Comparison of ENCODE assay signal across 8 mouse cellular contexts in genomic region chr9:108577934-108578544, GRCm38 (mm10). TPM values are rescaled to one million over a fixed set of nuclear protein-coding genes. Genes with fewer than 3 reads are reported as not detected.
DNase-seq lines count a peak whose midpoint lies in the region; ATAC-seq and TF ChIP-seq lines count a peak whose summit lies in the region.

No protein-coding gene starts in this region.

- no peak; the same call in none of the 2 replicates for ATAC-seq in forebrain, embryonic 11.5 days (replicated peaks; ENCODE audit: low FRiP score)
- peak; percentile 71 for ATAC-seq in hindbrain, embryonic 11.5 days (ENCODE audit: low FRiP score)
- no peak for ATAC-seq in liver, embryonic 13.5 days (ENCODE audit: low read depth)
- ATAC-seq in neural tube, embryonic 13.5 days (ENCODE audit: low read depth), result no peak; the same call in 1 of the 2 replicates

- DNase-seq in ovary, postnatal 14 days (ENCODE audit: low spot score), result peak; percentile 44
- DNase-seq in ovary, postnatal 10 days (ENCODE audit: low spot score), result no peak
- DNase-seq in forebrain, embryonic 11.5 days (ENCODE audit: low spot score), result no peak
- DNase-seq in hindbrain, embryonic 11.5 days (ENCODE audit: low spot score), result peak; percentile 61
- DNase-seq in liver, embryonic 13.5 days, result peak; percentile 48
- DNase-seq in ovary, postnatal 36 days (ENCODE audit: low spot score), result no peak

- H3K9me3 ChIP-seq in forebrain, embryonic 11.5 days (ENCODE audit: control insufficient read depth, low read length), result no peaks in the 10 kb centered on the region
- H3K9me3 ChIP-seq in hindbrain, embryonic 11.5 days (ENCODE audit: control insufficient read depth, low read length), result no peaks in the 10 kb centered on the region
- no peaks in the 10 kb centered on the region for H3K9me3 ChIP-seq in liver, embryonic 13.5 days (replicated peaks)
- no peaks in the 10 kb centered on the region for H3K9me3 ChIP-seq in neural tube, embryonic 13.5 days

- WGBS in forebrain, embryonic 11.5 days, result 0% methylated on average over 24 of the region's 24 CpGs
- 0% methylated on average over 24 of the region's 24 CpGs for WGBS in hindbrain, embryonic 11.5 days
- 1% methylated on average over 24 of the region's 24 CpGs for WGBS in liver, embryonic 13.5 days (ENCODE audit: insufficient replicate concordance)
- under 1% methylated on average over 24 of the region's 24 CpGs for WGBS in neural tube, embryonic 13.5 days

- peak overlapping the region; percentile 87 for H3K9ac ChIP-seq in forebrain, embryonic 11.5 days (ENCODE audit: low read length)
- H3K9ac ChIP-seq in hindbrain, embryonic 11.5 days (ENCODE audit: low read depth, low read length), result peak overlapping the region; percentile 84
- peak overlapping the region; percentile 83 for H3K9ac ChIP-seq in liver, embryonic 13.5 days
- peak overlapping the region; percentile 99 for H3K9ac ChIP-seq in neural tube, embryonic 13.5 days

- no peaks in the 10 kb centered on the region for H3K27me3 ChIP-seq in forebrain, embryonic 11.5 days (ENCODE audit: control insufficient read depth, insufficient read depth, low read length)
- no peaks in the 10 kb centered on the region for H3K27me3 ChIP-seq in hindbrain, embryonic 11.5 days (ENCODE audit: control insufficient read depth, insufficient read depth, low read length)
- H3K27me3 ChIP-seq in liver, embryonic 13.5 days, result no peaks in the 10 kb centered on the region
- no peaks in the 10 kb centered on the region for H3K27me3 ChIP-seq in neural tube, embryonic 13.5 days

- no peak for TF ChIP-seq CTCF in bone marrow macrophage, adult 2 months (IDR thresholded peaks at IDR 0.05; ENCODE audit: low read depth, low read length)

- no peak overlapping the region for H3K27ac ChIP-seq in bone marrow macrophage, adult 2 months (ENCODE audit: insufficient read depth, low read depth, low read length)
- H3K27ac ChIP-seq in forebrain, embryonic 11.5 days (ENCODE audit: low read depth, low read length), result peak overlapping the region; percentile 97
- peak overlapping the region; percentile 95 for H3K27ac ChIP-seq in hindbrain, embryonic 11.5 days (ENCODE audit: low read depth, low read length)
- peak overlapping the region; percentile 80 for H3K27ac ChIP-seq in liver, embryonic 13.5 days
- H3K27ac ChIP-seq in neural tube, embryonic 13.5 days (replicated peaks), result peak overlapping the region; percentile 98

- H3K4me2 ChIP-seq in forebrain, embryonic 11.5 days (ENCODE audit: low read depth, low read length, severe bottlenecking), result peak overlapping the region; percentile 62
- H3K4me2 ChIP-seq in hindbrain, embryonic 11.5 days (replicated peaks; ENCODE audit: low read depth, low read length), result peak overlapping the region; percentile 71
- peak overlapping the region; percentile 88 for H3K4me2 ChIP-seq in liver, embryonic 13.5 days
- H3K4me2 ChIP-seq in neural tube, embryonic 13.5 days, result peak overlapping the region; percentile 95

- H3K4me3 ChIP-seq in bone marrow macrophage, adult 2 months (ENCODE audit: insufficient read depth, low read length), result peak overlapping the region; percentile 68
- peak overlapping the region; percentile 85 for H3K4me3 ChIP-seq in forebrain, embryonic 11.5 days (ENCODE audit: low read depth, low read length)
- H3K4me3 ChIP-seq in hindbrain, embryonic 11.5 days (ENCODE audit: low read depth, low read length), result peak overlapping the region; percentile 82
- peak overlapping the region; percentile 75 for H3K4me3 ChIP-seq in liver, embryonic 13.5 days (replicated peaks)
- H3K4me3 ChIP-seq in neural tube, embryonic 13.5 days, result peak overlapping the region; percentile 78

- peaks cover 8% of the 10 kb centered on the region; the same call in 1 of the 2 replicates for H3K36me3 ChIP-seq in forebrain, embryonic 11.5 days (ENCODE audit: control insufficient read depth, insufficient read depth, low read length)
- H3K36me3 ChIP-seq in hindbrain, embryonic 11.5 days (ENCODE audit: control insufficient read depth, insufficient read depth, low read length), result peaks cover 5% of the 10 kb centered on the region
- H3K36me3 ChIP-seq in liver, embryonic 13.5 days, result peaks cover 30% of the 10 kb centered on the region
- H3K36me3 ChIP-seq in neural tube, embryonic 13.5 days, result peaks cover 62% of the 10 kb centered on the region

- TF ChIP-seq POLR2A in bone marrow macrophage, adult 2 months (IDR thresholded peaks at IDR 0.05; ENCODE audit: borderline replicate concordance, low read depth, low read length), result no peak

- H3K4me1 ChIP-seq in bone marrow macrophage, adult 2 months (ENCODE audit: control insufficient read depth, insufficient read depth, low read length), result peaks cover 5% of the 10 kb centered on the region
- peaks cover 29% of the 10 kb centered on the region for H3K4me1 ChIP-seq in forebrain, embryonic 11.5 days (replicated peaks; ENCODE audit: control insufficient read depth, insufficient read depth, low read length)
- H3K4me1 ChIP-seq in hindbrain, embryonic 11.5 days (replicated peaks; ENCODE audit: control insufficient read depth, insufficient read depth, low read length), result peaks cover 11% of the 10 kb centered on the region; the same call in 1 of the 2 replicates
- H3K4me1 ChIP-seq in liver, embryonic 13.5 days (replicated peaks), result peaks cover 40% of the 10 kb centered on the region
- peaks cover 65% of the 10 kb centered on the region for H3K4me1 ChIP-seq in neural tube, embryonic 13.5 days (replicated peaks)

RNA-seq across cellular contexts. Expression of gene Wdr6, which starts 0.5 kb away (rescaled TPM):
- 8.0 and 8.5 TPM in 2 replicates for polyA plus RNA-seq in bone marrow macrophage, adult 2 months (2012; ENCODE audit: insufficient read depth, insufficient read length, missing spikeins)
- polyA plus RNA-seq in forebrain, embryonic 11.5 days (2014; fragmentation: Nextera tagmentation; extraction: Ambion mirVana), result 196 TPM in 2 replicates
- polyA plus RNA-seq in hindbrain, embryonic 11.5 days (2014; fragmentation: Nextera tagmentation; extraction: Ambion mirVana), result 114 and 124 TPM in 2 replicates
- 16.4 and 18.3 TPM in 2 replicates for polyA plus RNA-seq in liver, embryonic 13.5 days (2015; fragmentation: Nextera tagmentation; extraction: Ambion mirVana)
- 254 and 259 TPM in 2 replicates for polyA plus RNA-seq in neural tube, embryonic 13.5 days (2015; fragmentation: Nextera tagmentation; extraction: Ambion mirVana)

RNA-seq across cellular contexts. Expression of gene Dalrd3, which starts 8.4 kb away (rescaled TPM):
- 44.7 and 52.7 TPM in 2 replicates for polyA plus RNA-seq in bone marrow macrophage, adult 2 months (2012; ENCODE audit: insufficient read depth, insufficient read length, missing spikeins)
- polyA plus RNA-seq in forebrain, embryonic 11.5 days (2014; fragmentation: Nextera tagmentation; extraction: Ambion mirVana), result 176 and 195 TPM in 2 replicates
- polyA plus RNA-seq in hindbrain, embryonic 11.5 days (2014; fragmentation: Nextera tagmentation; extraction: Ambion mirVana), result 175 and 177 TPM in 2 replicates
- polyA plus RNA-seq in liver, embryonic 13.5 days (2015; fragmentation: Nextera tagmentation; extraction: Ambion mirVana), result 40.5 and 43.2 TPM in 2 replicates
- polyA plus RNA-seq in neural tube, embryonic 13.5 days (2015; fragmentation: Nextera tagmentation; extraction: Ambion mirVana), result 267 and 294 TPM in 2 replicates

RNA-seq across cellular contexts. Expression of gene Ndufaf3, which starts 10.8 kb away (rescaled TPM):
- polyA plus RNA-seq in bone marrow macrophage, adult 2 months (2012; ENCODE audit: insufficient read depth, insufficient read length, missing spikeins), result 28.6 and 29.7 TPM in 2 replicates
- 50.1 and 53.2 TPM in 2 replicates for polyA plus RNA-seq in forebrain, embryonic 11.5 days (2014; fragmentation: Nextera tagmentation; extraction: Ambion mirVana)
- polyA plus RNA-seq in hindbrain, embryonic 11.5 days (2014; fragmentation: Nextera tagmentation; extraction: Ambion mirVana), result 58.8 and 59.4 TPM in 2 replicates
- 27.5 and 35.5 TPM in 2 replicates for polyA plus RNA-seq in liver, embryonic 13.5 days (2015; fragmentation: Nextera tagmentation; extraction: Ambion mirVana)
- polyA plus RNA-seq in neural tube, embryonic 13.5 days (2015; fragmentation: Nextera tagmentation; extraction: Ambion mirVana), result 68.0 and 80.2 TPM in 2 replicates

RNA-seq across cellular contexts. Expression of gene Impdh2, which starts 18.0 kb away (rescaled TPM):
- 44.2 and 59.9 TPM in 2 replicates for polyA plus RNA-seq in bone marrow macrophage, adult 2 months (2012; ENCODE audit: insufficient read depth, insufficient read length, missing spikeins)
- polyA plus RNA-seq in forebrain, embryonic 11.5 days (2014; fragmentation: Nextera tagmentation; extraction: Ambion mirVana), result 197 and 199 TPM in 2 replicates
- polyA plus RNA-seq in hindbrain, embryonic 11.5 days (2014; fragmentation: Nextera tagmentation; extraction: Ambion mirVana), result 163 and 169 TPM in 2 replicates
- 153 and 166 TPM in 2 replicates for polyA plus RNA-seq in liver, embryonic 13.5 days (2015; fragmentation: Nextera tagmentation; extraction: Ambion mirVana)
- polyA plus RNA-seq in neural tube, embryonic 13.5 days (2015; fragmentation: Nextera tagmentation; extraction: Ambion mirVana), result 109 and 112 TPM in 2 replicates

RNA-seq across cellular contexts. Expression of gene P4htm, which starts 19.4 kb away (rescaled TPM):
- polyA plus RNA-seq in bone marrow macrophage, adult 2 months (2012; ENCODE audit: insufficient read depth, insufficient read length, missing spikeins), result not detected in 2 replicates
- 11.9 and 12.6 TPM in 2 replicates for polyA plus RNA-seq in forebrain, embryonic 11.5 days (2014; fragmentation: Nextera tagmentation; extraction: Ambion mirVana)
- 6.7 and 8.6 TPM in 2 replicates for polyA plus RNA-seq in hindbrain, embryonic 11.5 days (2014; fragmentation: Nextera tagmentation; extraction: Ambion mirVana)
- 0.61 and 0.70 TPM in 2 replicates for polyA plus RNA-seq in liver, embryonic 13.5 days (2015; fragmentation: Nextera tagmentation; extraction: Ambion mirVana)
- 29.5 and 30.7 TPM in 2 replicates for polyA plus RNA-seq in neural tube, embryonic 13.5 days (2015; fragmentation: Nextera tagmentation; extraction: Ambion mirVana)

Comparison
In these comparisons a context has a peak if more than half of its experiments do, and no peak if none do; other contexts are left out.
1. DNase-seq: peak in ovary, postnatal 14 days (single experiment), hindbrain, embryonic 11.5 days (single experiment) and liver, embryonic 13.5 days (single experiment); none in ovary, postnatal 10 days (single experiment), forebrain, embryonic 11.5 days (single experiment) and ovary, postnatal 36 days (single experiment).
2. Peak in every context shown above with its lines, with median percentiles within 50 percentile points of each other: H3K4me3 ChIP-seq, H3K4me2 ChIP-seq and H3K9ac ChIP-seq.